Mouse (Mus musculus): ENCODE data around the gene Ddx47. TPM values are rescaled to one million over a fixed set of nuclear protein-coding genes. Genes with fewer than 3 reads are reported as not detected.

Gene Ddx47
- 90.8 and 93.0 TPM in 2 replicates for polyA plus RNA-seq (2016; fragmentation: Nextera tagmentation; extraction: Ambion mirVana)

GRCm38 (mm10) chr6:135011048-135011733 is at the start of gene Ddx47:
TSS of gene Ddx47 (plus strand) at chr6:135011612.
- Histone ChIP-seq H3K27ac (no peak within 1 kb of the TSS), H3K4me1 (peaks cover 7% of the 10 kb centered on the region), H3K36me3 (peaks cover 26% of the 10 kb centered on the region), H3K4me2 (replicated peaks) (peak within 1 kb of the TSS; percentile 66), H3K27me3 (replicated peaks) (no peaks in the 10 kb centered on the region), H3K4me3 (peak within 1 kb of the TSS; percentile 69), H3K9ac (peak within 1 kb of the TSS; percentile 69), H3K9me3 (no peaks in the 10 kb centered on the region)
- WGBS = 6% methylated on average over 19 of the region's 19 CpGs
- peak; percentile 89 for ATAC-seq (ENCODE audit: low FRiP score, low read depth)

DNA sequence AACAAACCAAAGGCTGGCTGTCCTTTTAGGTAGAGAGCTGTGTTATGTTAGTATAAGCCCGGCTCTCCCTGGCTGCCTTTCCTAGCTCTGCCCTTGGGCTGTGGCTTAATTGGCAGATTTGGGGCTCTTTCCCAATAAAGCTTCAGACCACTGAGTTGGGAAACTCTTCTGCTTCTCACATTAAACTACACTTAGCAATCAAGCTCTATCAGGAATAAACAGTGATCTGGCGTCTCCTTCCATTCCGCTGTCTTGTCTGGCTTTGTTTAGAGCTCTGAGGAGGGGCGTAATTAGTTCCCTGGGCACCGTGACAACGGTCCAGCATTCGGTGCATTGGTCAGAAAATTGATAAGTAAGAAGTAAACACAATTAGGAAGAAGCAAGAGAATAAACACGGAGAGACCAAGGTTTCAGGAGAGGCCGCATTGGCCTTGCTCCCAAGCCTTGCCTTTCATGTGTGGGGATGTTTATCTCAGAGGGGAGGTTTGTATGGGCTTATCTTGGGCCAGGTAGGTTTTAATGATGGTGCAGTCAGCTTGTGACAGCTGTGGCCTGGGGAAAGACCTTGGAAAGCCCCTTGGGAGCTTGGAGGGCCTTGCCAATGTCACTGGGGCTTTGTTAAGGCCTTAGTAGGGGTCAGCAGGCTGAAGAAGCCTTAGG is 49.4 kb upstream of the Ddx47 start:
- Histone ChIP-seq H3K4me1 (peaks cover 16% of the 10 kb centered on the region), H3K27ac (no peak overlapping the region), H3K4me3 (no peak overlapping the region), H3K9me3 (no peaks in the 10 kb centered on the region), H3K4me2 (replicated peaks) (no peak overlapping the region), H3K9ac (no peak overlapping the region), H3K27me3 (replicated peaks) (no peaks in the 10 kb centered on the region), H3K36me3 (no peaks in the 10 kb centered on the region)
- ATAC-seq (ENCODE audit: low FRiP score, low read depth) = no peak
- 56% methylated on average over 9 of the region's 9 CpGs for WGBS

GRCm38 (mm10) chr6:134962518-134962893 is 48.9 kb upstream of the Ddx47 start:
- WGBS = 41% methylated on average over 5 of the region's 5 CpGs
- no peaks in the 10 kb centered on the region for H3K27me3 ChIP-seq (replicated peaks)
- no peaks in the 10 kb centered on the region for H3K9me3 ChIP-seq
- no peak overlapping the region for H3K9ac ChIP-seq
- no peak overlapping the region for H3K27ac ChIP-seq
- H3K4me1 ChIP-seq = peaks cover 16% of the 10 kb centered on the region
- no peaks in the 10 kb centered on the region for H3K36me3 ChIP-seq
- ATAC-seq (ENCODE audit: low FRiP score, low read depth) = no peak
- H3K4me3 ChIP-seq = no peak overlapping the region
- no peak overlapping the region for H3K4me2 ChIP-seq (replicated peaks)

- ATAC-seq (ENCODE audit: low FRiP score, low read depth) = no peak
Measured at GRCm38 (mm10) chr6:134963910-134964309, 47.5 kb upstream of the Ddx47 start.

GRCm38 (mm10) chr6:134966681-134967080 is 44.7 kb upstream of the Ddx47 start:
- no peak for ATAC-seq (ENCODE audit: low FRiP score, low read depth)
- Histone ChIP-seq H3K9me3 (no peaks in the 10 kb centered on the region), H3K4me3 (no peak overlapping the region), H3K9ac (no peak overlapping the region), H3K4me2 (replicated peaks) (no peak overlapping the region), H3K27ac (no peak overlapping the region), H3K36me3 (no peaks in the 10 kb centered on the region), H3K4me1 (no peaks in the 10 kb centered on the region), H3K27me3 (replicated peaks) (no peaks in the 10 kb centered on the region)
- 90% methylated on average over 5 of the region's 5 CpGs for WGBS

More at GRCm38 (mm10) chr6:134963910-134964309, 47.5 kb upstream of the Ddx47 start:
- Histone ChIP-seq H3K4me2 (replicated peaks) (no peak overlapping the region), H3K27ac (no peak overlapping the region), H3K27me3 (replicated peaks) (no peaks in the 10 kb centered on the region), H3K4me1 (peaks cover 16% of the 10 kb centered on the region), H3K9ac (no peak overlapping the region), H3K9me3 (no peaks in the 10 kb centered on the region), H3K4me3 (no peak overlapping the region), H3K36me3 (no peaks in the 10 kb centered on the region)
- WGBS = 78% methylated on average over 2 of the region's 2 CpGs

- Histone ChIP-seq H3K4me1 (no peaks in the 10 kb centered on the region), H3K27me3 (replicated peaks) (no peaks in the 10 kb centered on the region), H3K36me3 (no peaks in the 10 kb centered on the region), H3K9me3 (no peaks in the 10 kb centered on the region), H3K4me3 (no peak overlapping the region), H3K9ac (no peak overlapping the region), H3K27ac (no peak overlapping the region), H3K4me2 (replicated peaks) (no peak overlapping the region)
- WGBS = 87% methylated on average over 1 of the region's 1 CpGs
- ATAC-seq (ENCODE audit: low FRiP score, low read depth) = no peak
Measured at GRCm38 (mm10) chr6:134968326-134968725, 43.1 kb upstream of the Ddx47 start.

- ATAC-seq (ENCODE audit: low FRiP score, low read depth) = no peak
- H3K9me3 ChIP-seq = no peaks in the 10 kb centered on the region
- H3K27me3 ChIP-seq (replicated peaks) = no peaks in the 10 kb centered on the region
- no peak overlapping the region for H3K4me3 ChIP-seq
- no peaks in the 10 kb centered on the region for H3K36me3 ChIP-seq
- H3K4me2 ChIP-seq (replicated peaks) = no peak overlapping the region
- H3K4me1 ChIP-seq = no peaks in the 10 kb centered on the region
- 91% methylated on average over 2 of the region's 2 CpGs for WGBS
- H3K27ac ChIP-seq = no peak overlapping the region
- H3K9ac ChIP-seq = no peak overlapping the region
Measured at GRCm38 (mm10) chr6:134969498-134969897, 41.9 kb upstream of the Ddx47 start.

GRCm38 (mm10) chr6:134972096-134972495 is 39.3 kb upstream of the Ddx47 start:
- Histone ChIP-seq H3K4me2 (replicated peaks) (no peak overlapping the region), H3K27ac (no peak overlapping the region), H3K4me1 (0 out of 2 replicates have a peak, but pooled peaks cover 3% of the 10 kb centered on the region), H3K4me3 (no peak overlapping the region), H3K36me3 (no peaks in the 10 kb centered on the region), H3K27me3 (replicated peaks) (no peaks in the 10 kb centered on the region), H3K9ac (no peak overlapping the region), H3K9me3 (no peaks in the 10 kb centered on the region)
- ATAC-seq (ENCODE audit: low FRiP score, low read depth) = no peak
- 66% methylated on average over 4 of the region's 4 CpGs for WGBS

DNA sequence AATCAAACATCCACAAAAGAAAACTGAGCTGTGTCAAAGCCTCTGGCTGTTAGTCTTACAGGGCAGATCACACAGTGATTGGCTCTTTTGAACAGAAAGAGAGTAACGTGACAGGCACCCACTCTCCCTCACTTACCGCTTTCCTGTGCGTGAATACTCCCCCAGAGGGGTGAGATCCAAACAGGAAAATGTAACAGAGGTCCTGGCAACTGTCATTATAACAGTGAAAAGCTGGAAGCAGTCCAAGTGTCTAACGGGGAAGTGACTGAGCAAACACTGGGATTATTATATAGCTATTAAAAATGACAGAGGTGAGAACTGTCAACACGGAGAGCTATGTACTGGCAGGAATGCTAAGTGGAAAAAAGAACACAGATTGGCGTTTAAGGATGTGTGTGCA is 34.8 kb upstream of the Ddx47 start:
- 58% methylated on average over 6 of the region's 6 CpGs for WGBS
- Histone ChIP-seq H3K27me3 (replicated peaks) (no peaks in the 10 kb centered on the region), H3K36me3 (no peaks in the 10 kb centered on the region), H3K4me2 (replicated peaks) (no peak overlapping the region), H3K9me3 (no peaks in the 10 kb centered on the region), H3K4me3 (no peak overlapping the region), H3K4me1 (peaks cover 9% of the 10 kb centered on the region; the same call in 1 of the 2 replicates), H3K9ac (no peak overlapping the region), H3K27ac (no peak overlapping the region)
- ATAC-seq (ENCODE audit: low FRiP score, low read depth) = no peak

DNA sequence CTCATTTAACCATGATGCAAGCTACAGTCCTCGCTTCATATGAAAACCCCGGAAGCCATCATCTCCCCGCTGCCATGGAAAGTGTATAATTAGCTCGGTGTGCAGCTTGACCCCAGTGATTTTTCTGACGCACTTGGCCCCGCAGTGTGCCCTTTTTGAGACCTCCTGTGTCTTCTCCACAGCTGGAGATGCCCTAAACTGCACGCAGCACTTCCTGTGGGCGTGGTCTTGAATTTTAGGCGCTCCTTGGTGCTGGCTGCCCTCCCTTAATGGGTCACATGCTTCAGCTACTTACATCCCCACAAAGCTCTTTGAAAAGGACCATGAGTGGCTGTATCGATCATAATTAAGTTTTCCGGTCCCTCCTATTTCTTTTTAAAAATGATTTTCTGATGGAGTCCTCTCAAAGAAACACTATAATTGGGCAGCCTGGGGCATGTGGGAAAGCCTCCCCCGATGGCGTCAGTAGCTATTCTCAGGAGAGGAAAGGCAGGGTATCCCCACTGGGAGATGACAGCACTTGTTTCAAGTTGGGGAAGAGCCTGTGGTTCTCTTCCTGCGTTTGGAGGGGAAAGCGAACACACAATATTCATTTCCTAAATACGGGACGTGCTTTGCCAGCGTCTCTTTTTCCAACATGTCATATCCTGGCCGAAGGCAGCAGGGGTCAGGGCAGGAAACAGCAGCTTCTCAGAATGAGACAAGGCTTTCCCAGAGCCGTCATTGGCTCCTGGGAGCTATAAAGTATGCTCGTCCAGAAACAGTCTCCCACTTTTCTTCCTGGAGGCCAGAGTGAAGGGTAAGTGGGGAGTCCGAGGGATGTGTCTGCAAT is 30.0 kb upstream of the Ddx47 start, which contains the start of gene Apold1:
TSS of gene Apold1 (plus strand) at position 488 of the 832 bp plus-strand sequence.
- ATAC-seq (ENCODE audit: low FRiP score, low read depth) = no peak
- Histone ChIP-seq H3K27ac (no peak within 1 kb of the TSS), H3K27me3 (replicated peaks) (no peaks in the 10 kb centered on the region), H3K4me3 (no peak within 1 kb of the TSS), H3K4me1 (peaks cover 15% of the 10 kb centered on the region), H3K9me3 (no peaks in the 10 kb centered on the region), H3K9ac (no peak within 1 kb of the TSS), H3K4me2 (replicated peaks) (peak within 1 kb of the TSS; percentile 45), H3K36me3 (no peaks in the 10 kb centered on the region)
- 37% methylated on average over 22 of the region's 22 CpGs for WGBS

GRCm38 (mm10) chr6:134983529-134984370 is 27.7 kb upstream of the Ddx47 start:
- Histone ChIP-seq H3K27me3 (replicated peaks) (no peaks in the 10 kb centered on the region), H3K27ac (no peak overlapping the region), H3K4me2 (replicated peaks) (peak overlapping the region; percentile 78), H3K4me1 (peaks cover 13% of the 10 kb centered on the region), H3K9ac (peak overlapping the region; percentile 76), H3K9me3 (no peaks in the 10 kb centered on the region), H3K4me3 (peak overlapping the region; percentile 53), H3K36me3 (no peaks in the 10 kb centered on the region)
- peak; percentile 87 for ATAC-seq (ENCODE audit: low FRiP score, low read depth)
- WGBS = 3% methylated on average over 62 of the region's 62 CpGs
